Mouse (Mus musculus) spleen, adult 2 months (tissue): ENCODE data around the gene Atl1. TPM values are rescaled to one million over a fixed set of nuclear protein-coding genes. Genes with fewer than 3 reads are reported as not detected.

ENCODE experiments used
- DNase-seq, 2 experiments: peaks; one replicate each; pipeline versions ENCODE4 v3.0.0 to v3.0.0-alpha.2; 2012 to 2021; ENCODE audit warnings: low spot score in 2 of 2, low read depth in 1 of 2
- H3K27ac ChIP-seq: fragments of 200-500 bp; 2 replicates; pipeline ENCODE4 v1.5.1; 2012; ENCODE audit warnings: low read length, inconsistent platforms; ENCODE audit not compliant: insufficient read depth
- H3K27me3 ChIP-seq: fragments of 200-500 bp; 2 replicates; pipeline ENCODE4 v1.6.1; 2012; ENCODE audit warnings: mild to moderate bottlenecking, moderate library complexity, low read length, inconsistent platforms; ENCODE audit not compliant: control insufficient read depth, insufficient read depth
- H3K36me3 ChIP-seq: fragments of 200-500 bp; 2 replicates; pipeline ENCODE4 v1.6.1; 2012; ENCODE audit warnings: mild to moderate bottlenecking, low read length, inconsistent platforms; ENCODE audit not compliant: control insufficient read depth, insufficient read depth
- H3K4me1 ChIP-seq: fragments of 200-500 bp; 2 replicates; pipeline ENCODE4 v1.6.1; 2011; ENCODE audit warnings: inconsistent platforms; ENCODE audit not compliant: control insufficient read depth, insufficient read depth, insufficient read length
- H3K4me3 ChIP-seq: fragments of 200-500 bp; 2 replicates; pipeline ENCODE4 v1.5.1; 2011; ENCODE audit warnings: mild to moderate bottlenecking, inconsistent platforms; ENCODE audit not compliant: insufficient read depth, insufficient read length; ENCODE audit errors: extremely low read depth
- CTCF ChIP-seq: fragments of 200-500 bp; IDR thresholded peaks from 2 replicates; pipeline ENCODE4 v1.5.1; 2011; ENCODE audit warnings: mild to moderate bottlenecking, inconsistent platforms; ENCODE audit not compliant: insufficient read depth, insufficient read length, insufficient replicate concordance; ENCODE audit errors: extremely low read depth
- POLR2A ChIP-seq: fragments of 200-500 bp; IDR thresholded peaks from 2 replicates; pipeline ENCODE4 v1.6.1; 2011; ENCODE audit warnings: low read depth, low read length, inconsistent platforms
- WGBS: fragments of 180-500 bp; shearing (Covaris S2); methylation state at CpG from one replicate; pipeline ENCODE4 v1.1.7; 2018; 5-methylcytosine and 5-hydroxymethylcytosine counted together
- polyA plus RNA-seq: library from polyadenylated mRNA; depleted of rRNA; stranded (reverse); fragments of >200 nt; gene quantifications from 2 replicates; pipeline ENCODE4 v1.2.3, GENCODE M21; 2012

Gene Atl1
- polyA plus RNA-seq, 1 experiment: 0.78 TPM

GRCm38 (mm10) chr12:69911906-69912305, 19.5 kb downstream of the Atl1 start:
- WGBS: 98% methylated on average over 7 of the region's 7 CpGs
- H3K36me3 ChIP-seq: no peaks in the 10 kb centered on the region
- H3K4me3 ChIP-seq: no peak overlapping the region
- H3K27me3 ChIP-seq: no peaks in the 10 kb centered on the region
- DNase-seq: no peak
- no peak for TF ChIP-seq CTCF
- no peaks in the 10 kb centered on the region; the same call in 1 of the 2 replicates for H3K4me1 ChIP-seq
- no peak overlapping the region for H3K27ac ChIP-seq

- DNase-seq: no peak
- Histone ChIP-seq H3K27ac (no peak overlapping the region), H3K36me3 (no peaks in the 10 kb centered on the region)
Measured at GRCm38 (mm10) chr12:69912737-69913136, 20.3 kb downstream of the Atl1 start.

GRCm38 (mm10) chr12:69917870-69918269, 25.5 kb downstream of the Atl1 start:
- Histone ChIP-seq H3K4me1 (no peaks in the 10 kb centered on the region), H3K36me3 (no peaks in the 10 kb centered on the region), H3K4me3 (no peak overlapping the region), H3K27ac (no peak overlapping the region), H3K27me3 (no peaks in the 10 kb centered on the region)
- WGBS: 84% methylated on average over 2 of the region's 2 CpGs
- no peak for DNase-seq
- TF ChIP-seq POLR2A (no peak), CTCF (no peak)

More at GRCm38 (mm10) chr12:69912737-69913136, 20.3 kb downstream of the Atl1 start:
- Histone ChIP-seq H3K27me3 (no peaks in the 10 kb centered on the region), H3K4me3 (no peak overlapping the region), H3K4me1 (no peaks in the 10 kb centered on the region; the same call in 1 of the 2 replicates)
- TF ChIP-seq POLR2A (no peak), CTCF (no peak)
- 79% methylated on average over 7 of the region's 7 CpGs for WGBS

- no peak for TF ChIP-seq CTCF
- TF ChIP-seq POLR2A: no peak
- no peak for DNase-seq
- 88% methylated on average over 1 of the region's 1 CpGs for WGBS
Measured at GRCm38 (mm10) chr12:69922099-69922498, 29.7 kb downstream of the Atl1 start.

GRCm38 (mm10) chr12:69923128-69923527, 30.7 kb downstream of the Atl1 start:
- H3K27me3 ChIP-seq: no peaks in the 10 kb centered on the region
- H3K4me1 ChIP-seq: no peaks in the 10 kb centered on the region
- TF ChIP-seq POLR2A (no peak), CTCF (no peak)
- H3K36me3 ChIP-seq: no peaks in the 10 kb centered on the region
- H3K4me3 ChIP-seq: no peak overlapping the region
- DNase-seq: no peak
- 72% methylated on average over 3 of the region's 3 CpGs for WGBS
- no peak overlapping the region for H3K27ac ChIP-seq

More at GRCm38 (mm10) chr12:69922099-69922498, 29.7 kb downstream of the Atl1 start:
- Histone ChIP-seq H3K27me3 (no peaks in the 10 kb centered on the region), H3K4me1 (no peaks in the 10 kb centered on the region), H3K36me3 (no peaks in the 10 kb centered on the region), H3K27ac (no peak overlapping the region), H3K4me3 (no peak overlapping the region)

- Histone ChIP-seq H3K36me3 (no peaks in the 10 kb centered on the region), H3K4me1 (no peaks in the 10 kb centered on the region), H3K27me3 (no peaks in the 10 kb centered on the region), H3K4me3 (no peak overlapping the region), H3K27ac (no peak overlapping the region)
- WGBS: 63% methylated on average over 3 of the region's 3 CpGs
- TF ChIP-seq POLR2A (no peak), CTCF (no peak)
- no peak for DNase-seq
Measured at GRCm38 (mm10) chr12:69923603-69924002, 31.2 kb downstream of the Atl1 start.

GRCm38 (mm10) chr12:69924012-69924411, 31.6 kb downstream of the Atl1 start:
- H3K27me3 ChIP-seq: no peaks in the 10 kb centered on the region
- H3K27ac ChIP-seq: no peak overlapping the region
- no peak for TF ChIP-seq POLR2A
- peak; percentile 41; the same call in 1 of the 2 replicates for TF ChIP-seq CTCF
- no peaks in the 10 kb centered on the region for H3K4me1 ChIP-seq
- no peak overlapping the region for H3K4me3 ChIP-seq
- no peaks in the 10 kb centered on the region for H3K36me3 ChIP-seq
- 12% methylated on average over 5 of the region's 5 CpGs for WGBS
- peak; percentile 26 for DNase-seq
